Mouse (Mus musculus): ENCODE results near the gene Ccnc. TPM values are rescaled to one million over a fixed set of nuclear protein-coding genes. Genes with fewer than 3 reads are reported as not detected.
A peak's percentile ranks its signal among the peaks of the same experiment; 100 is the strongest.
"Not testable (repeated sequence)": the region's sequence is repeated elsewhere in the genome, so short reads cannot be mapped to it uniquely, and the experiment has no call there.

The Ccnc gene
- polyA plus RNA-seq, 1 experiment from 2014 or later: 39.8 TPM

DNA sequence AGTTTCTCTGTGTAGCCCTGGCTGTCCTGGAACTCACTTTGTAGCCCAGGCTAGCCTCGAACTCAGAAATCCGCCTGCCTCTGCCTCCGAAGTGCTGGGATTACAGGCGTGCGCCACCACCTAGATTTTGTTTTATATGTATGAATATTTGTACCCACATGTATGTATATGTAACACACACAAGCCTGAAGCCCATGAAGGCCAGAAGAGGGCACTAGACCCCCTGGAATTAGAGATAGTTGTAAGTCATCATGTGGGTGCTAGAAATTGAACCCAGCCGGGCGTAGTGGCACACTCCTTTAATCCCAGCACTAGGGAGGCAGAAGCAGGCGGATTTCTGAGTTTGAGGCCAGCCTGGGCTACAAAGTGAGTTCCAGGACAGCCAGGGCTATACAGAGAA is 16.6 kb downstream of the Ccnc start:
- H3K4me3 ChIP-seq (replicated peaks); H3K4me2 ChIP-seq (replicated peaks); H3K27me3 ChIP-seq; H3K27ac ChIP-seq (replicated peaks); H3K9ac ChIP-seq; H3K4me1 ChIP-seq; ATAC-seq (ENCODE audit: insufficient number of reproducible peaks, low FRiP score, low TSS enrichment, low read depth); H3K9me3 ChIP-seq (replicated peaks): not testable (repeated sequence)
- peaks cover 14% of the 10 kb centered on the region for H3K36me3 ChIP-seq
- WGBS: 94% methylated on average over 8 of the region's 8 CpGs

DNA sequence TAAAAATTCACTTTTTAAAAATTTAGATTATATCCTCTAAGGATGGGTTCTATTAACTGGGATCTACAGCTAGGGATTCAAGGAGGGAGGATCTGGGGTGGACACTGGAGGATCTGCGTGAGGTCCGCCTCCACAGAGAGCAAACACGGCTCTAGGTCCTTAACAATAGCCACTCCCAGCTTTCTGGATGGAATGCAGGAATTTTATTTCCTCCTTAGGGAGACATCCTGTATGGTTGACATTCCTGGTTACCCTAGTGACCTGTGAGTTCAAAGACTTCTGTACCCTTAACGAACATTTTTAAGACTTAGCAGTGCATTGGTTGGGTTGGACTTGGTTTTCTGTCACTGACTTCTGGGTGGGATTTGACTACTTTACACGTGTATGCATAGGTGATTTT is 18.2 kb downstream of the Ccnc start:
- Histone ChIP-seq H3K9ac (no peak overlapping the region), H3K27ac (replicated peaks) (no peak overlapping the region), H3K36me3 (peaks cover 14% of the 10 kb centered on the region), H3K27me3 (no peaks in the 10 kb centered on the region), H3K4me2 (replicated peaks) (no peak overlapping the region), H3K4me1 (no peaks in the 10 kb centered on the region), H3K4me3 (replicated peaks) (no peak overlapping the region), H3K9me3 (replicated peaks) (no peaks in the 10 kb centered on the region)
- no peak for ATAC-seq (ENCODE audit: insufficient number of reproducible peaks, low FRiP score, low TSS enrichment, low read depth)
- WGBS: 57% methylated on average over 5 of the region's 5 CpGs

DNA sequence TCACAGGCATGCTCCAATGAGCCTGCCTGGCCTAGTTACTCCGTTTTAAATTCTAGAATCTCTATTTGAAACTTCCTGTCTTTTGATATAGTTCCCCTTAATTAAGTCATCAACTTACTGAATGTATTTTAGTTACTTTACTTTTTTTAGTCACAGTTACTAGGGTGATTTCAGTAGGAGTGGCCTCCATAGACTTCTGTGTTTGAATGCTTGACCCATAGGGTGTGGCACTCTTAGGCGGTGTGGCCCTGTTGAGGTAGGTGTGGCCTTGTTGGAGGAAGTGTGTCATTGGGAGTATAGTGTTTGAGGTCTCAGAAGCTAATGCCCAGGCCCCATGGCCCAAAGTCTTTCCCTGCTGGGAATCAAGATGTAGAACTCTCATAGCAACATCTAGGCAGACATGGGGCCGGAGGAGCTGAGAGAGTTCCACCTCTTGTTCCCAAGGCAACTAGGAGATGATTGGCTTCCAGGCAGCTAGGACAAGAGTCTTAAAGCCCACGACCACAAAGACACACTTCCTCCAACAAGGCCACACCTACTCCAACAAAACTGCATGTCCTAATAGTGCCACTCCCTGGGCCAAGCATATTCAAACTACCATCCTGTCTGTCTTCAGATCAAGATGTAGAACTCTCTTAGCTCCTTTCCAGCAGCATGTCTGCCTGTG is 27.8 kb downstream of the Ccnc start:
- H3K4me1 ChIP-seq: no peaks in the 10 kb centered on the region
- H3K4me3 ChIP-seq (replicated peaks): no peak overlapping the region
- no peak for ATAC-seq (ENCODE audit: insufficient number of reproducible peaks, low FRiP score, low TSS enrichment, low read depth)
- 68% methylated on average over 4 of the region's 4 CpGs for WGBS
- H3K27ac ChIP-seq (replicated peaks): no peak overlapping the region
- H3K36me3 ChIP-seq: no peaks in the 10 kb centered on the region; the same call in 1 of the 2 replicates
- no peak overlapping the region for H3K4me2 ChIP-seq (replicated peaks)
- no peak overlapping the region for H3K9ac ChIP-seq
- no peaks in the 10 kb centered on the region for H3K9me3 ChIP-seq (replicated peaks)
- H3K27me3 ChIP-seq: no peaks in the 10 kb centered on the region

DNA sequence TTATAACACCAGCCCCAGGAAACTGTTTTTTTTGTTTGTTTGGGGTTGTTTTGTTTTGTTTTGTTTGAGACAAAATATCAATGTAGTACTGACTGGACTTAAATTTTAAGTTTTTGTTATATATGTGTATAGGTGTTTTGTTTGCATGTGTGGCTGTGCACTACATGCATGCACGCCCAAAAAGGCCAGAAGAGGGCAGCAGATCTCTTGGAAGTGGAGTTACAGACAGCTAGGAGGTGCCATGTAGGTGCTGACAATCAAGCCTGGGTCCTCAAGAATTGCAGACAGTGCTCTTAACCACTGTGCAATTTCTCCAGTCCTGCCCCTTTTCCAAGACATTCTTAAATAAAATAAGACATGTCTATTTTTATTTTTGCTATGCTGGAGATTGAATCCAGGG is 31.4 kb downstream of the Ccnc start:
- H3K9me3 ChIP-seq (replicated peaks): no peaks in the 10 kb centered on the region
- WGBS: 60% methylated on average over 1 of the region's 1 CpGs
- H3K27ac ChIP-seq (replicated peaks): no peak overlapping the region
- H3K4me2 ChIP-seq (replicated peaks): no peak overlapping the region
- no peak overlapping the region for H3K9ac ChIP-seq
- no peaks in the 10 kb centered on the region; the same call in 1 of the 2 replicates for H3K36me3 ChIP-seq
- no peak for ATAC-seq (ENCODE audit: insufficient number of reproducible peaks, low FRiP score, low TSS enrichment, low read depth)
- H3K27me3 ChIP-seq: no peaks in the 10 kb centered on the region
- H3K4me1 ChIP-seq: no peaks in the 10 kb centered on the region
- no peak overlapping the region for H3K4me3 ChIP-seq (replicated peaks)

DNA sequence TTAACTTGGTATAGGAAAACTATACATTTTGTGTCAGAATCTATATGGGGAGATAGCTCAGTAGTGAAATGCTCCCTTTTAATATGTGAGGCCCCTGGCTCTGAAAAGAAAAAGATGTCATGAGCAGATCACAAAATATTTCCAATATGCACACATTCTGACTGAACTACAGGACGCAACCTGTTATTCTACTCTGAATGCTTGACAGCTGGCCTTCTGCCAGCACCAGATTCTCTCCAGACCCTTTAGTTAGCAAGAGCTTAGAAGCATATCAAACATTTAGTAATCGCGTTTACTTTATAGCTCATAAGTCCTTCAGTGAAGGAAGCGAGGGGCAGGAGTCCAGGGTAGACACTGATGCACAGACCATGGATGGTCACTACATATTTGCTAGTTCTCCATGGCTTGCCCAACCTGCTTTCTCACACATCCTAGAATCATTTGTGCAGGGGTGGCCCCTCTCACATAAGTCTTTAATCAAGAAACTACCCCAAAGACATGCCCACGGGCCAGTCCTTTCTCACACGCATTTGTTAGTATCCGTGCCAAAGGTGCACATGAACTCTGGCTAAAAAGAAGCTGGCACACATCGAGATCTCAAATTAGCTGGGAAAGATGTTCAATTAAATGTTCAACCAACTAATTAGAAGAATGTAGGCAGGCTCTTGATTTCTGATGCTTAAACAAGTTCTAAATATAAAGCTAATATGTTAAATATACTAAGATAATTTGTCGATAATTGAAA is 34.1 kb downstream of the Ccnc start:
- Histone ChIP-seq H3K4me2 (replicated peaks) (no peak overlapping the region), H3K9ac (no peak overlapping the region), H3K4me3 (replicated peaks) (no peak overlapping the region), H3K27ac (replicated peaks) (no peak overlapping the region), H3K27me3 (no peaks in the 10 kb centered on the region), H3K9me3 (replicated peaks) (no peaks in the 10 kb centered on the region), H3K4me1 (no peaks in the 10 kb centered on the region), H3K36me3 (no peaks in the 10 kb centered on the region; the same call in 1 of the 2 replicates)
- 55% methylated on average over 9 of the region's 9 CpGs for WGBS
- ATAC-seq (ENCODE audit: insufficient number of reproducible peaks, low FRiP score, low TSS enrichment, low read depth): no peak

DNA sequence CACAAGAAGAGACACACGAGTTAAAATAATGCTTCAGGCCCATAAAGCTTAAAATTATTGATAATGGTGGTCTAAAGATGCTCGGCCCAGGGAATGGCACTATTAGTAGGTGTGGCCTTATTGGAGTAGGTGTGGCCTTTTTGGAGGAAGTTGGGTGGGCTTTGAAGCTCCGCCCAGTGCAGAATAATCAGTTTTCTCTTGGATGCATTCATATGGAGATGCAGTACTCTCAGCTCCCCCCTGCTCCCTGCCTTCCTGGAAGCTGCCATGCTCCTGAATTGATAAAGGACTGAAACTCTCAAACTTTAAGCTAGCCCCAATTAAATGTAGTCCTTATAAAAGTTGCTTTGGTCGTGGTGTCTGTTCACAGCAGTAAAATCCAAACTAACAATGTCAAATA is 36.3 kb downstream of the Ccnc start:
- H3K9ac ChIP-seq: no peak overlapping the region
- H3K36me3 ChIP-seq: no peaks in the 10 kb centered on the region; the same call in 1 of the 2 replicates
- H3K27ac ChIP-seq (replicated peaks): no peak overlapping the region
- no peaks in the 10 kb centered on the region for H3K4me1 ChIP-seq
- no peak overlapping the region for H3K4me2 ChIP-seq (replicated peaks)
- ATAC-seq (ENCODE audit: insufficient number of reproducible peaks, low FRiP score, low TSS enrichment, low read depth): no peak
- H3K4me3 ChIP-seq (replicated peaks): no peak overlapping the region
- H3K9me3 ChIP-seq (replicated peaks): no peaks in the 10 kb centered on the region
- no peaks in the 10 kb centered on the region for H3K27me3 ChIP-seq
- WGBS: 71% methylated on average over 4 of the region's 4 CpGs

DNA sequence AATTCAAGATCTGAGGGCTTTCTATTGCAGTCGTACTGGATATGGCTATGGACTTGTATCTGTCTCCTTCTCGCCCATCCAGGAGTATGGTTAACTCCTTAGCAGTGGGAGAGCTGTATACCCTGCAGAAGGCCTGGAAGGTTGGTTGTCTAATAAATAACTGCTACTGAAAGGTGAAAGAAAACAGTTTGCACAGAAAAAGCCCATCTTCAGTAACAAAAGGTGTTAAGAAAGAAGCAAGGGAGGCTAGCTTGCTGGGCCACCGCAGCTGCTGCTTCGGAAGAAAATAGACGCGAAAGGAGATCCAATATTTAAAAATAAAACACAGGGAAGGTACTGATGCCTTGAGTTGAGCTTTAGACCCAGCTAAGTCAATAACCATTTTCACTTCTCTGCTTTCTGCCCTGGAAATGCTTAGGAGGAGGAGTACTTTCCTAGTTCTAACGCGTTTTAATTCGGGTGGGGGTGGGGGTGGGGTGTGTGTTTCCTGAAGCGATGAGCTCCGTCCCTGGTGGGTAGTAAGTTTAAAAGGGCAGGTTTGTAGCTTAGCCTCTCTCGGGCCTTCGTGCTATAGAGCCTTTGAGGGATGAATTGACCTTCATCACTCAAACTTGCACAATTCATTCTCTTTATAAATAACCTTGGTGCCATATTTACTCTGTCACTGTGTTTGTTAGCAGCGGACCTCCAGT is 38.8 kb downstream of the Ccnc start:
- WGBS: 19% methylated on average over 14 of the region's 14 CpGs
- no peak for ATAC-seq (ENCODE audit: insufficient number of reproducible peaks, low FRiP score, low TSS enrichment, low read depth)
- no peaks in the 10 kb centered on the region for H3K36me3 ChIP-seq

DNA sequence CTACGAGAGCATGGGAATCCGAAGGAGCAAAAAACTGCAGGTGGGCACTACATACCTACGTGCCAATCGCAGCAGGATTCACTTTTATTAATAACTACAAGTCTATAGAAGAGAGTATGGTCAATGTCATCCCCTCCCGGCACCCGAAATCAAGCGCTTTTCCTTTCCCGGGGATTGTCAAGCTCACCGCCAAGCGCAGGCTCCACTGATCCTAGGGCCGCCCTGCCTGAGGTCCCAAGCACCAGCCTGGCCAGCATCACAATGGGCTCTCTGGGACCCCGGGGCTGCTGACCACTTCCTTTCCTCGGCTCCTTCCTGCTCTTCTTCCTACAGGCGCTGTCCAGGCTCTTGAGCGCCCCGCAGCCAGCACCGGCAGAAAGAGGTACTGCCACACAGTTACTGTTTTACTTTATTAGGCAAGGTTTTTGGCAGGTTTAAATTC is 39.4 kb downstream of the Ccnc start, which contains the start of the genes Usp45 and Tstd3:
Gene Usp45 (plus strand): TSS at position 294 of the 442 bp plus-strand sequence.
Gene Tstd3 (minus strand): TSS at position 350 of the 442 bp plus-strand sequence.
- Histone ChIP-seq H3K9me3 (replicated peaks) (no peaks in the 10 kb centered on the region), H3K9ac (0 out of 2 replicates have a peak within 1 kb of the TSS, but pooled peaks have one; percentile 9), H3K4me3 (replicated peaks) (peak within 1 kb of the TSS; percentile 62), H3K27ac (replicated peaks) (no peak within 1 kb of the TSS), H3K4me1 (no peaks in the 10 kb centered on the region), H3K4me2 (replicated peaks) (peak within 1 kb of the TSS; percentile 59), H3K27me3 (no peaks in the 10 kb centered on the region), H3K36me3 (no peaks in the 10 kb centered on the region)
- 2% methylated on average over 17 of the region's 17 CpGs for WGBS
- no peak for ATAC-seq (ENCODE audit: insufficient number of reproducible peaks, low FRiP score, low TSS enrichment, low read depth)

More for the DNA sequence above, 38.8 kb downstream of the Ccnc start:
- Histone ChIP-seq H3K4me1 (no peaks in the 10 kb centered on the region), H3K9ac (0 out of 2 replicates have a peak overlapping the region, but pooled peaks have one; percentile 9), H3K27me3 (no peaks in the 10 kb centered on the region), H3K9me3 (replicated peaks) (no peaks in the 10 kb centered on the region), H3K27ac (replicated peaks) (no peak overlapping the region), H3K4me3 (replicated peaks) (peak overlapping the region; percentile 62), H3K4me2 (replicated peaks) (peak overlapping the region; percentile 59)

DNA sequence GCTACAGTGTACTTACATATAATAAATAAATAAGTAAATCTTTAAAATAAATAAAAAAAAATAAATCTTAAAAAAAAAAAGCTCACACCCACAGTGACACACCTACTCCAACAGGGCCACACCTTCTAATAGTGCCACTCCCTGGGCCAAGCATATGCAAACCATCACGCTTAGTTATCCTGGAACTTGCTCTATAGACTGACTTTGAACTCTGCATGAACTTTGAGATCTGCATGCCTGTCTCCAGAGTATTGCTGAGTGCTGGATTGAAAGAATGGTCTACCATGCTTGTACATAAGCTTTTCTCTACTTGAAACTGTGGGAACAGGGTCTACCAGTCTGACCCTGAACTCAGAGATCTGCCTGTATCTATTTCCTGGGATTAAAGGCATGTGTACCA is 43.6 kb downstream of the Ccnc start:
- H3K4me1 ChIP-seq: peaks cover 3% of the 10 kb centered on the region; the same call in 1 of the 2 replicates
- H3K9ac ChIP-seq: no peak overlapping the region
- H3K9me3 ChIP-seq (replicated peaks): no peaks in the 10 kb centered on the region
- H3K27ac ChIP-seq (replicated peaks): no peak overlapping the region
- no peak overlapping the region for H3K4me2 ChIP-seq (replicated peaks)
- ATAC-seq (ENCODE audit: insufficient number of reproducible peaks, low FRiP score, low TSS enrichment, low read depth): no peak
- H3K4me3 ChIP-seq (replicated peaks): no peak overlapping the region
- WGBS: 65% methylated on average over 1 of the region's 1 CpGs
- H3K36me3 ChIP-seq: no peaks in the 10 kb centered on the region
- H3K27me3 ChIP-seq: no peaks in the 10 kb centered on the region

DNA sequence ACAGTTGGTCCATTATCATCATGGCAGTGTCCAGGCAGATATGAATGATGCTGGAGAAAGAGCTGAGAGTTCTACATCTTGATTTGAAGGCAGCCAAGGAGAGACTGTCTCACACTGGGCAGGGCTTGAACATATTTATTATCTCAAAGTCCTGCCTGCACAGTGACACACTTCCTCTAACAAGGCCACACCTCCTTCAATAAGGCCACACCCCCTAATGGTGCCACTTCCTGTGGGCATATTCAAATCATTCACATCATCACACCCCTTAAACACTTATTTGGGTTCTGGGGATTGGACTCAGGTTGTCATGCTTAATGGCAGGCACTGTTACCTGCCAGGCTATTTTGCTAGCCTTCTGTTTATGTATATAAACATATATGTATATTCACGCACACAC is 44.8 kb downstream of the Ccnc start:
- H3K4me3 ChIP-seq (replicated peaks): no peak overlapping the region
- H3K4me2 ChIP-seq (replicated peaks): no peak overlapping the region
- no peak for ATAC-seq (ENCODE audit: insufficient number of reproducible peaks, low FRiP score, low TSS enrichment, low read depth)
- no peaks in the 10 kb centered on the region for H3K27me3 ChIP-seq
- peaks cover 5% of the 10 kb centered on the region; the same call in 1 of the 2 replicates for H3K4me1 ChIP-seq
- no peaks in the 10 kb centered on the region for H3K36me3 ChIP-seq
- no peaks in the 10 kb centered on the region for H3K9me3 ChIP-seq (replicated peaks)
- 91% methylated on average over 1 of the region's 1 CpGs for WGBS
- no peak overlapping the region for H3K9ac ChIP-seq
- no peak overlapping the region for H3K27ac ChIP-seq (replicated peaks)
